Mouse (Mus musculus): ENCODE data around the gene Ccnt1.
"Not testable (repeated sequence)": the region's sequence is repeated elsewhere in the genome, so short reads cannot be mapped to it uniquely, and the experiment has no call there.

Gene Ccnt1

GRCm38 (mm10) chr15:98596609-98597008 is 25.9 kb upstream of the Ccnt1 start:
- no peak for DNase-seq (ENCODE audit: low read depth, low spot score)

DNA sequence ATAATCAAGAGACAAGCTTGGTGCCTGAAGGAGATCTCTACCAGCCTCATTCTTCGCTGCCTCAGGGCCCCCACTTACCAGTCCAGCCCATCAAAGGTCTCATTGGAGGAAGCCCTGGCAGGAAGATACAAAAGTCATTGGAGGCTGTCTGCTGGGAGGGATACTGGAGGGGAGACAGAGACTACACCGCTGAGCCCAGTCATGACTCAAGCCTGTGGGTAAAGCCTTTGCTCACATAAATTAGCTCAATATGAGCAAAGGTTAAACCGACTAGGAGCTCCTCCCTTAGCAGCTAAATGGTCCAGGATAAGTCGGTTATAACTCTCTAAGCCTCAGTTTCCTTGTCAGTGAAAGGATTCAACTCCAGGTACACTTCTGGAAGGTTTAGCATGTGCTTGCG is 24.3 kb upstream of the Ccnt1 start:
- DNase-seq (ENCODE audit: low read depth, low spot score): no peak

- DNase-seq (ENCODE audit: low read depth, low spot score): no peak
Measured at GRCm38 (mm10) chr15:98594193-98594592, 23.5 kb upstream of the Ccnt1 start.

- no peak for DNase-seq (ENCODE audit: low read depth, low spot score)
Measured at GRCm38 (mm10) chr15:98591396-98591795, 20.7 kb upstream of the Ccnt1 start.

GRCm38 (mm10) chr15:98589640-98590336 is 19.1 kb upstream of the Ccnt1 start:
- no peak for DNase-seq (ENCODE audit: low read depth, low spot score)

GRCm38 (mm10) chr15:98587751-98588150 is 17.0 kb upstream of the Ccnt1 start:
- DNase-seq (ENCODE audit: low read depth, low spot score): no peak

DNA sequence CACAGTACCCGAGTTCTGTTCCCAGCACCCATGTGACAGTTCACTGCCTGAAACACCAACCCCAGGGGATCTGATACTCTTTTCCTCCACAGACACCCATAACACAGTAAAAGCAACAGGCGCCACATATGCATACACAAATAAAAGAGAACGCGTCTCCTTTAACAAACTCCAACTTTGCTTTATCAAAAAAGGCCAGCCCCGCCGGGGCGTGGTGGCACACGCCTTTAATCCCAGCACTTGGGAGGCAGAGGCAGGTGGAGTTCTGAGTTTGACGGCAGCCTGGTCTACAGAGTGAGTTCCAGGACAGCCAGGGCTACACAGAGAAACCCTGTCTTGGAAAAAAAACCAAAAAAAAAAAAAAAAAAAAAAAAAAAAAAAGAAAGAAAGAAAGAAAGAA is 15.4 kb upstream of the Ccnt1 start:
- DNase-seq (ENCODE audit: low read depth, low spot score): not testable (repeated sequence)

DNA sequence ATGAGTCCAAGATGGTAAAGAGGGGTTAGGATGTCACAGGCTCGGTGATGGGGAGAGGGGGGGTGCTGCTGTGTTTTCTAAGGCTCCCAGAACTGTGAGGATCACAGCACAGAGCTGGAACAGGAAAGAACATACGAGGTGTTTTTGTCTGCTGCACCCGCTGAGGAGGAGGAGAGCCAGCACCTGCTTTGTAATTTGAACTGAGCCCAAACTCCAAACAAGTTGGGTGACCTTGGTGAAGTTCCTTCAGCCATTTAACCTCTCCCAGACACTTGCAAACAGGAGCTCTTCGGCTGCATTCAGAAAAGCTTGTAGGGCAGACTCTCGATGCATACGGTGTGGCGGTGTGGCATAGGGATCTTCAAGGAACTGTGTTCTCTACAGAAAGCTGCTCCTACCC is 14.7 kb upstream of the Ccnt1 start:
- no peak for DNase-seq (ENCODE audit: low read depth, low spot score)

GRCm38 (mm10) chr15:98582996-98583395 is 12.3 kb upstream of the Ccnt1 start:
- no peak for DNase-seq (ENCODE audit: low read depth, low spot score)

DNA sequence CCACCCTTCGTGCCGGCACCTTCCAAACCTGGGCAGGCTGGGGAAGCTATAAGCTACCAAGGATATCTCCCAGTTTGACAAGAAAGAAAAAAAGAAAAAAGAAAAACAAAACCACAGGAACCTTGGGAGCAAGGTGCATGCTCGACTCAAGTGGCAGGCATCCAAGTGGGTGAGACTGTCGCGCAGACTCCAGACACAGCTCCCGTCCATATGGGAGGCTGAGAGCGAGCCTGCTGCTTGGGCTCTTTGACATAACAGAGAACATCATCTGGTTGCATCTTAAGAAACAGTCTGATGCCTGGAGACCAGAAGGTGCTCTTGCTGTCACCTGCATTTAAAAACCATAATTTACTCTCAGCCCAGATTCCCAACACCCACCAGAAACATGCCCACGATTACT is 11.7 kb upstream of the Ccnt1 start:
- DNase-seq (ENCODE audit: low read depth, low spot score): no peak

DNA sequence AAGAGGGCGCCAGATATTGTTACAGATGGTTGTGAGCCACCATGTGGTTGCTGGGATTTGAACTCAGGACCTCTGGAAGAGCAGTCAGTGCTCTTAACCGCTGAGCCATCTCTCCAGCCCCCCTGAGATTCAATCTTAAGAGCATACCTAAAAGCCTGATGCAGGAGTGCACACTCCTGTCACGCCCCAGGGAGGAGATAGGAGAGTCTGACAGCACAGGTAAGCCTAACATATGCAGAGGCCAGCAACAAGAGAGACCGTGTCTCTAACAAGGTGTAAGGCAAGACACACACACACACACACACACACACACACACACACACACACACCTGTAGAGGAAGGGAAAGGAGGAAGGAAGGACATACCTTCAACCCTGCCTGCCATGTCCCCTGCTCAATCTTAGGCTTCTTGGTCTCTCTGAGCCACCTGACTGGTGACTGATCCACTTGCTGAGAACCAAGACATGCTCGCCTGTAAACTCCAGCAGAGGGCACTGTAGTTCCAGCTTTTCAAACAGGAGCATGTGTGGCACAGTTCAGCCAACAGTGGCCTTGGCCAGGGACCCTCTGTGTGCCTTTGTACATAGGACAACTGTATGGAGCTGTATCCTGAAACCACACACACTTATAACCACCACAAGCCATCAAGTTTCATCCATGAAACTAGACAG is 9.2 kb upstream of the Ccnt1 start:
- DNase-seq (ENCODE audit: low read depth, low spot score): peak; percentile 72

DNA sequence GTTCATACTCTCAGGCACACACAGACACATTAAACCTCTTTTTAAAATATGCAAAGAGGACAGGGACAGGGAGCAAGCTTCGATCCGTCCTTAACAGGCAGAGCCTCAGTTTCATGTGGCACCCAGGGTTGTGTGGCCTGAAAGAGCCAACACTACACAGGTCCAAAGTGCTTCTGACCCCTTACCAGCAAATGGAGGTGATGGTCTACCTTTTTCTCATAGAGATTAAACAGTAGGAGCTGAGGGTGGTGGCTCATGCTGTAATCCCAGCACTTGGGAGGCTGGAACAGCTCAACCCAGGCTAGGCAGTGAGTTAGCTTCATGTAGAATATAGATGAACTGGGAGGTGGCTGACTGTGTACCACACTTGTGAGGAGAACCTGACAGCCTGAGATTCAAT is 8.6 kb upstream of the Ccnt1 start:
- DNase-seq (ENCODE audit: low read depth, low spot score): no peak

DNA sequence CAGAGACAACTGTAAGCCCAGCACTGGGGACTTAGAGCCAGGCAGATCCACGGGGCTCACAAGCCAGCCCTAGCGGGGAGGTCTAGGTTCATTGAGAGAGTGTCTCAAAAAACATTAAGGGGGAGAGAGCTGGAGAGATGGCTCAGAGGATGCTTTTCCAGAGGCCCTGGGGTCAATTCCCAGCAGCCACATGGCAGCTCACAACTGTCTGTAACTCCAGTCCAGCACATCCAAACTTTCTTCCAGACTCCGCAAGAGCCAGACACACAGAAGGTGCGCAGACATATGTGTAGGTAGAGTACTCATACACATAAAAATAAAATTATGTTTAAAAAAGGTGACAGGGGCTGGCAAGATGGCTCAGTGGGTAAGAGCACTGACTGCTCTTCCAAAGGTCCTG is 2.6 kb upstream of the Ccnt1 start:
- no peak for DNase-seq (ENCODE audit: low read depth, low spot score)

DNA sequence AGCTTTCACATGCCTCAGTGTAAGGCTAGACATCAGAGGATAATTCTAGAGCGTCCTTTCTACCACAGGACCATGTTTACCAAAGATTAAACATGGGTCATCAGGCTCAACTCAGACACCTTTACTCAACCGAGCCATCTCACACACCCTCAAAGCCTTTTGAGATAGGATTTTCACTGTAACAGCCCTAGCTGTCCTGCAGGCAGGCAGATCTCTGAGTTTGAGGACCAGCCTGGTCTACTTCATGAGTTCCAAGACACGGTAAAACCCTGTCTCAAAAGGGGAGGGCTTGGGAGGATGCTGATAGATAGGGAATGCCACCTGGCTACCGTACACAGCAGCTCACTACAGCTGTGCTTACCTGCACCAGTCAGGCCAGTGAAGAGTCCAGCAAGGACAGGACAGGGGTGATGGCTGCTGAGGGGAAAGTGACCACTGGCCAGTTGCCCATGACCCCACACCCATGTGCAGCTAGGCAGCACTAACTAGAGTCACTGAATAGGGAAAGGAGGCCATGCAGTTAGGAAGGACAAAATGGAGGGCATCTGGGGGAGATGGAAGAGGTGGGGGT is 843 bp downstream of the Ccnt1 start:
- no peak for DNase-seq (ENCODE audit: low read depth, low spot score)

GRCm38 (mm10) chr15:98569216-98569615 is 1.5 kb downstream of the Ccnt1 start:
- DNase-seq (ENCODE audit: low read depth, low spot score): no peak

DNA sequence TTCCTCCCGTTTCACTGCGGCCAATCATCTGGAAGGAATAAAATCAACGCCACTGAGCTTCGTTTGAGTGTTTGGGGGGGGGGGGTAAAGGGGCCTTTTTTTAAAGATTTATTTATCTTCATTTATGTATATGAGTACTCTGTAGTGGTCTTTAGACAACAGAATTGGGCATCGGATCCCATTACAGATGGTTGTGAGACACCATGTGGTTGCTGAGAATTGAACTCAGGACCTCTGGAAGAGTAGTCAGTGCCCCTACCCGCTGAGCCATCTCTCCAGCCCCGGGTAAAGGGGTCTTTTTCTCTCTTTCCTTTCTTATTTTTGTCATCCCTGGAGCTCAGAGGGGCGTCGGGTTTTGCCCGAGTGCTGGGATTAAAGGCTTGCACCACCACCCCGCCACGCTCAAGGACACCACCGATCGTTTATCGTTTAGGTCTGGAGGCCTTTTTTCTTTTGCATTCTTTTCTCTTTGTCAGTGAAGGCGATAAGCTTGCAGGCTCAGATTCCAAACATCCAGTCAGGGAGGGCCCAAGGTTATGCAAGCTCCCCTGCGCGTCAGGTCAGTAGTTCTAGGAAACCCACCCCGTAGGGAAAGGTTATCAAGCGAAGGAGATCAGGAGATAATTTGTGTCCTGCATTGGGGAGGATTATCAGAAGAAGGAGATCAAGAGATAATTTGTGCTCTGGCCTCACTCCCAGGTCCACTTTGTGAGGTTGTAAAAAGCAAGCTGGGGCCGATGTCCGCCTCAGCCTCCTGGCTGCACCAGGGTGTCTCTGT is 2.3 kb downstream of the Ccnt1 start:
- no peak for DNase-seq (ENCODE audit: low read depth, low spot score)

DNA sequence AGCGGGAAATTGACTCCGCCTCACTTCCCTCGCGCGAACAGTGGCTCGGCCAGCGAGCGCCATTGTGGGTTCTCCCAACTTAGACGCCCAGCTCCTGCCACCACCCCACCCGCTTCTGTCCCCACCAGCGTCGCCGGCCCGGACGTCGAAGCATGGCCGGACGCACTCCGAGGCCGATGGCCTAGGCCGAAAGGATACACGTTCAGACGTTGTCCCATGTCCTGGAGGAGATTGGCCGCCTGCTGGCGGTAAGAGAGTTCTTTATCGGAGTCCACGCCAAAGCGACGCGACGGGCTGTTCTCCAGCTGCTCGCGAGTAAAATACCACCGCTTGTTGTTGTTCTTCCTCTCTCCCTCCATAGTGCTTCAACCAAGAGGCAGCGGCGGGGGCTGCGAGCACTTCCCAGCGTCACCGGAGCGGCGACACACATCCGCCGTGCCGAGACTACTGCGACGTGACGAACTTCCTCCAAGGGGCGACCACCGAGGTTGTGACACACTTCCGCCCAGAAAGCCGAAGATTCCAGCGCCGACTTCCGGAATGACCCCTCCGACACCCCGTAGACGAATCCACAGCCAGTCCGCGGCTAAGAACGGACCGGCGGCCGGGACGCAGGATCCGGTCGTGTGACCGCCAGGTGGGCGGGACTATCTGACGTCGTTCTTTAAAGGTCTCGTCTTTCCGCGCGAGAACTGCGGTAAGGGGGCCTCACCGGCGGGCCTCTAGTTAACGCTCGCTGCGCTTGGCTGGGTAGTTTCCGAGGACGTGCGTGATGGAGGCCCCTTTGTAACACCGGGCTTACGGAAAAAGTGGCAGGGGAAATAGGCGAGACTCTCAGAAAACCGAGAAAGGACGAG is 3.2 kb downstream of the Ccnt1 start:
- DNase-seq (ENCODE audit: low read depth, low spot score): peak; percentile 97

- DNase-seq (ENCODE audit: low read depth, low spot score): no peak
Measured at GRCm38 (mm10) chr15:98566973-98567277, 3.8 kb downstream of the Ccnt1 start.

DNA sequence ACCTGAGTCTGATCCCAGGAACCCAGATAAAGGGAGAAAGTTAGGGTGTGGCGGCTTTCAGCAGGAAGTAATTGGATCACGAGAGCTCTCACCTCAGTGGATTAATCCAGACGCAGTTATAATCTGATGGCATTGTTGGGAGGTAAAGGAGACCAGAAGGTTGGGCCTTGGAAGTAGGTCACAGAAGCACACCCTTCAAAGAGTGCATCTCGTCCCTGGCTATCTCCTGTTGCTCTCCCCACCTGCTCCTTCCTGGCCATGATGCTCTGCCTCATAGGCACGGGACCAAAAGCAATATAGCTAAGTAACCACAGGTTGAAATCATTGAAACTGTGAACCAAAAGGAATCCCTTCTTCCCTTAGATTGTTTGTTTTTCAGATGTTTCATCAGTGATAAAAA is 13.5 kb downstream of the Ccnt1 start:
- DNase-seq (ENCODE audit: low read depth, low spot score): no peak

DNA sequence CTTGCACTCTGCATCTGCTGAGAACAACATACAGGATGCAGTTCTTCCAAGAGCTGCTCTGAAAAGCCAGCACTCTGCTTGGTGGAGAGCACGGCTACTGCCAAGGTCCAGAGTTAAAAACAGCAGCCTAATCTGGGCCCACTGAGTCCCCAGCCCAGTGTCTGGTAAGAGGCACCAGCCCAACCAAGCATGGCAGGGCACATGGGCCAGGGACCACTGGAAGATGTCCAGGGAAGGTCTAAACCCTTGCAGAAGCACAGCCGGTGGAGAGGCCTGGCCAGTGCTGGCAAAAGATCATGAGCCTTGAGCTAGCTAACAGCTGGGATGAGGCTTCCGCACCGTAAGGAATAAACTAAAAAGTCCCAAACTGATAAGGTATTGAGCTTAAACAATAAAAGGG is 14.8 kb downstream of the Ccnt1 start:
- no peak for DNase-seq (ENCODE audit: low read depth, low spot score)

GRCm38 (mm10) chr15:98552758-98553157 is 18.0 kb downstream of the Ccnt1 start:
- DNase-seq (ENCODE audit: low read depth, low spot score): no peak

- no peak for DNase-seq (ENCODE audit: low read depth, low spot score)
Measured at GRCm38 (mm10) chr15:98546843-98547242, 23.9 kb downstream of the Ccnt1 start.
